Mouse (Mus musculus): ENCODE measurements around the gene Lmna. TPM values are rescaled to one million over a fixed set of nuclear protein-coding genes. Genes with fewer than 3 reads are reported as not detected.

The Lmna gene
- polyA plus RNA-seq, 1 experiment, result 51.4 TPM

DNA sequence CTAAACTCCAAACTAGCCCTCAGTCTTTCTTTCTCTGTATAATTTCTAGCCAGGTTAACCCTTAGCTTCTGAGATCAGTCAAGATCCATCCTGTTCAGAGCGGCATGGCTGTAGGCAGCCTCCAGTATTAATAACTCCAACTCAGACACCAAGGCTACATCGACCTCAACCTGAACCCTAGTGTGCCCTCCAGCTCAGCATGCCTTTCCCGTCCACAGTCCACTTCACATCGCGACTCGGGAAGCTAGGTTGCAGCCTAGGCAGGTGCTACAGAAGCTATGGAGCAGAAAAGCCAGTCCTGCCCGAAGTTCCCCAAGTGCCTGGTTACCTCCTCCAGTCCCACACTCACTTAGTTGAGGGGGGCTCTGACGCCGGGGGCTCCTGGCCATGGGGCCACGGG is 72.3 kb downstream of the Lmna start:
- Histone ChIP-seq H3K4me3 (replicated peaks; ENCODE audit: insufficient read depth, low read depth, low read length) (peak overlapping the region; percentile 60), H3K27me3 (ENCODE audit: control insufficient read depth, insufficient read depth, low read length) (no peaks in the 10 kb centered on the region), H3K4me1 (ENCODE audit: control insufficient read depth, insufficient read depth, low read length) (peaks cover 9% of the 10 kb centered on the region; the same call in 1 of the 2 replicates), H3K27ac (ENCODE audit: insufficient read depth, low read length) (no peak overlapping the region)
- TF ChIP-seq CTCF (IDR thresholded peaks at IDR 0.05; ENCODE audit: borderline replicate concordance, insufficient read depth, low read depth, low read length), result no peak
- TF ChIP-seq POLR2A (IDR thresholded peaks at IDR 0.05; ENCODE audit: borderline replicate concordance, insufficient read depth, low read length), result no peak
- WGBS, result 81% methylated on average over 10 of the region's 10 CpGs
- no peak for DNase-seq

- WGBS, result 4% methylated on average over 29 of the region's 29 CpGs
- H3K27ac ChIP-seq (ENCODE audit: insufficient read depth, low read length), result peak overlapping the region; percentile 33
- H3K4me1 ChIP-seq (ENCODE audit: control insufficient read depth, insufficient read depth, low read length), result peaks cover 9% of the 10 kb centered on the region; the same call in 1 of the 2 replicates
- no peaks in the 10 kb centered on the region for H3K27me3 ChIP-seq (ENCODE audit: control insufficient read depth, insufficient read depth, low read length)
- peak overlapping the region; percentile 60 for H3K4me3 ChIP-seq (replicated peaks; ENCODE audit: insufficient read depth, low read depth, low read length)
- peak; percentile 80 to 83 for DNase-seq
- TF ChIP-seq POLR2A (IDR thresholded peaks at IDR 0.05; ENCODE audit: borderline replicate concordance, insufficient read depth, low read length) (peak; percentile 39; the same call in 1 of the 2 replicates), CTCF (IDR thresholded peaks at IDR 0.05; ENCODE audit: borderline replicate concordance, insufficient read depth, low read depth, low read length) (peak; percentile 66)
Observed at GRCm38 (mm10) chr3:88436395-88437201, 73.2 kb downstream of the Lmna start.

DNA sequence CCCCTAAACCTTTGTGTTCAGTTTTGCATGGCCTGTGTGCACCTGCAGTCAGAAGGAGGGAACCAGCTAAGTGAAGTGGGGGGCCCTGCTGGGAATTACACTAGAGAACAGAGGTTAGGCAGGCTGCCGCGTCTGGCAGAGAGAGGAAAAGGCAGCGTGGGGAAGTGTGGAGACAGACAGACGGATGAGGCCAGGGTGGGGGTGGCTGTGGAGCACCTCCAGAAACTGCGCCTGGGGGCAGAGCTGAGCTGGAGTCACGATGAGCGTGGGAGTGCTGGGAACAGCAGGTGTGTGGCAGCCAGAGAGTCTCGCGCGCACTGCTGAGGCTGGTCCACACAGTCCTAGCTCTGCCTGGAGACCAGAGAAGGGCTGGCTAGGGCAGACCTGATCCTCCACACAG is 74.2 kb downstream of the Lmna start:
- DNase-seq, result no peak
- Histone ChIP-seq H3K4me3 (replicated peaks; ENCODE audit: insufficient read depth, low read depth, low read length) (no peak overlapping the region), H3K4me1 (ENCODE audit: control insufficient read depth, insufficient read depth, low read length) (peaks cover 6% of the 10 kb centered on the region; the same call in 1 of the 2 replicates), H3K27me3 (ENCODE audit: control insufficient read depth, insufficient read depth, low read length) (no peaks in the 10 kb centered on the region), H3K27ac (ENCODE audit: insufficient read depth, low read length) (no peak overlapping the region)
- no peak for TF ChIP-seq CTCF (IDR thresholded peaks at IDR 0.05; ENCODE audit: borderline replicate concordance, insufficient read depth, low read depth, low read length)
- no peak for TF ChIP-seq POLR2A (IDR thresholded peaks at IDR 0.05; ENCODE audit: borderline replicate concordance, insufficient read depth, low read length)
- WGBS, result 42% methylated on average over 10 of the region's 10 CpGs

Other genes with a start within 250 kb of the Lmna start
- 0.10 TPM in 1 of 2 replicates, not detected in the other for gene Gm38392, start 222.7 kb downstream of the Lmna start, polyA plus RNA-seq (2012; rRNA removed)
- gene Tsacc, start 213.0 kb downstream of the Lmna start, polyA plus RNA-seq (2012; rRNA removed), result 4.0 and 4.2 TPM in 2 replicates
- gene Cct3, start 212.8 kb downstream of the Lmna start, polyA plus RNA-seq (2012; rRNA removed), result 189 and 197 TPM in 2 replicates
- 109 and 110 TPM in 2 replicates for gene Glmp, start 184.9 kb downstream of the Lmna start, polyA plus RNA-seq (2012; rRNA removed)
- gene Tmem79, start 173.8 kb downstream of the Lmna start, polyA plus RNA-seq (2012; rRNA removed), result 0.81 and 1.3 TPM in 2 replicates
- gene Smg5, start 173.7 kb downstream of the Lmna start, polyA plus RNA-seq (2012; rRNA removed), result 103 and 115 TPM in 2 replicates
- gene Paqr6, start 145.4 kb downstream of the Lmna start, polyA plus RNA-seq (2012; rRNA removed), result 74.2 and 81.5 TPM in 2 replicates
- gene Bglap3, start 137.2 kb downstream of the Lmna start, polyA plus RNA-seq (2012; rRNA removed), result 0.41 and 0.65 TPM in 2 replicates
- gene Bglap2, start 131.3 kb downstream of the Lmna start, polyA plus RNA-seq (2012; rRNA removed), result 2.1 TPM in 1 of 2 replicates, not detected in the other
- 0.57 TPM in 1 of 2 replicates, not detected in the other for gene Bglap, start 125.5 kb downstream of the Lmna start, polyA plus RNA-seq (2012; rRNA removed)
- gene Pmf1, start 99.6 kb downstream of the Lmna start, polyA plus RNA-seq (2012; rRNA removed), result 13.8 and 14.5 TPM in 2 replicates
- gene Slc25a44, start 84.8 kb downstream of the Lmna start, polyA plus RNA-seq (2012; rRNA removed), result 57.6 and 61.2 TPM in 2 replicates
- gene Sema4a, start 48.8 kb downstream of the Lmna start, polyA plus RNA-seq (2012; rRNA removed), result 31.6 and 31.8 TPM in 2 replicates
- 1.2 and 1.3 TPM in 2 replicates for gene Mex3a, start 22.4 kb upstream of the Lmna start, polyA plus RNA-seq (2012; rRNA removed)
- 0.46 and 1.4 TPM in 2 replicates for gene Rab25, start 38.3 kb upstream of the Lmna start, polyA plus RNA-seq (2012; rRNA removed)
- gene Lamtor2, start 43.1 kb upstream of the Lmna start, polyA plus RNA-seq (2012; rRNA removed), result 143 and 159 TPM in 2 replicates
- 86.4 and 87.3 TPM in 2 replicates for gene Ubqln4, start 43.8 kb upstream of the Lmna start, polyA plus RNA-seq (2012; rRNA removed)
- gene Ssr2, start 65.9 kb upstream of the Lmna start, polyA plus RNA-seq (2012; rRNA removed), result 141 and 142 TPM in 2 replicates
- gene Arhgef2, start 96.0 kb upstream of the Lmna start, polyA plus RNA-seq (2012; rRNA removed), result 128 and 129 TPM in 2 replicates
- not detected in 2 replicates for gene Rxfp4, start 143.2 kb upstream of the Lmna start, polyA plus RNA-seq (2012; rRNA removed)
- gene Khdc4, start 175.8 kb upstream of the Lmna start, polyA plus RNA-seq (2012; rRNA removed), result 92.7 and 99.6 TPM in 2 replicates
- gene Rit1, start 206.9 kb upstream of the Lmna start, polyA plus RNA-seq (2012; rRNA removed), result 57.3 and 64.3 TPM in 2 replicates